In the genomic region with DNA sequence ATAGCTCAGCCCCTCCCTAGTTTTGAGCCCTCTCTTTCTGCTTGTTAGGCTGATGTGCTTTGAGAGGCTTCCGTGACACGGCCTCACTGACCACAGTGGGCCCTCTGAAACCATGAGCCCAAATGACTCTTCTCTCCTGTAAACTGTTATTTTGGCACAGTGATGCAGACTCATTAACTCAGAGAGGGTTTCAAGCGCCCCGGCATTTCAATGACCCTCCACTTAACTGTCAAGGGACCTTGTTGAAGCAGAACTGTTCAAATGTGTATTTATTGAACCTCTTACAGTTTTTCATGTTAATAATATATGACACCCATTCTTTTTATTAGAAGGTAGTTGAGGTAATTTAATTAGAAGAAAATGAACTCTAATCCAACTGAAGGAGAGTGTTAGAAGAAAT, we compare ENCODE assay signal across 33 mouse cellular contexts.
"Had no signal": no experiment of that assay in that cellular context is flagged by ENCODE, and none has a peak within 500 bp of the region (broad histone marks: within the 10 kb centered on the region; RNA-seq: fewer than 3 reads in every experiment).

No protein-coding gene starts in this region.

- H3K27ac ChIP-seq: limb, embryonic 10.5 days; limb, embryonic 12.5 days; limb, embryonic 13.5 days; limb, embryonic 15.5 days; liver, embryonic 12.5 days; liver, embryonic 13.5 days; liver, embryonic 14.5 days; liver, embryonic 15.5 days; lung, embryonic 15.5 days; macrophage; midbrain, embryonic 10.5 days; midbrain, embryonic 12.5 days; midbrain, embryonic 13.5 days; midbrain, embryonic 15.5 days; neural tube, embryonic 12.5 days; neural tube, embryonic 13.5 days had no signal

- H3K4me1 ChIP-seq: limb, embryonic 12.5 days; limb, embryonic 13.5 days; limb, embryonic 15.5 days; liver, embryonic 12.5 days; liver, embryonic 13.5 days; liver, embryonic 15.5 days; lung, embryonic 15.5 days; midbrain, embryonic 10.5 days; midbrain, embryonic 12.5 days; midbrain, embryonic 13.5 days; midbrain, embryonic 15.5 days; neural tube, embryonic 12.5 days; neural tube, embryonic 13.5 days had no signal

- ATAC-seq: liver, embryonic 12.5 days; liver, postnatal 0 days; lung, postnatal 0 days; midbrain, embryonic 13.5 days; midbrain, embryonic 15.5 days; midbrain, embryonic 16.5 days had no signal

- DNase-seq: left cerebral cortex, postnatal 4 days; liver; liver, embryonic 13.5 days; liver, postnatal 0 days; lung, adult 18-20 months; lung, adult 2 months; lung, embryonic 14.5 days; lung, postnatal 10 days; lung, postnatal 14 days; lung, postnatal 36 days; lung, postnatal 4 days; midbrain, embryonic 14.5 days had no signal

- H3K9me3 ChIP-seq: limb, embryonic 10.5 days; limb, embryonic 12.5 days; limb, embryonic 13.5 days; limb, embryonic 15.5 days; liver, embryonic 12.5 days; liver, embryonic 13.5 days; liver, embryonic 15.5 days; lung, embryonic 15.5 days; midbrain, embryonic 10.5 days; midbrain, embryonic 12.5 days; midbrain, embryonic 13.5 days; midbrain, embryonic 15.5 days; neural tube, embryonic 12.5 days; neural tube, embryonic 13.5 days had no signal

- H3K27me3 ChIP-seq: limb, embryonic 12.5 days; limb, embryonic 13.5 days; limb, embryonic 15.5 days; liver, embryonic 12.5 days; liver, embryonic 13.5 days; liver, embryonic 15.5 days; lung, embryonic 15.5 days; midbrain, embryonic 12.5 days; midbrain, embryonic 13.5 days; midbrain, embryonic 15.5 days; neural tube, embryonic 12.5 days; neural tube, embryonic 13.5 days had no signal

- H3K4me3 ChIP-seq: limb, embryonic 10.5 days; limb, embryonic 12.5 days; limb, embryonic 13.5 days; limb, embryonic 15.5 days; liver, embryonic 12.5 days; liver, embryonic 13.5 days; liver, embryonic 15.5 days; lung, embryonic 15.5 days; megakaryocyte, embryonic 14.5 days; midbrain, embryonic 10.5 days; midbrain, embryonic 12.5 days; midbrain, embryonic 13.5 days; midbrain, embryonic 15.5 days; myocyte; neural tube, embryonic 12.5 days; neural tube, embryonic 13.5 days had no signal

- H3K36me3 ChIP-seq: limb, embryonic 10.5 days; limb, embryonic 12.5 days; limb, embryonic 13.5 days; limb, embryonic 15.5 days; liver, embryonic 12.5 days; liver, embryonic 13.5 days; liver, embryonic 15.5 days; lung, embryonic 15.5 days; midbrain, embryonic 10.5 days; midbrain, embryonic 12.5 days; midbrain, embryonic 13.5 days; midbrain, embryonic 15.5 days; neural tube, embryonic 12.5 days; neural tube, embryonic 13.5 days had no signal

- H3K9ac ChIP-seq: limb, embryonic 12.5 days; limb, embryonic 13.5 days; limb, embryonic 15.5 days; liver, embryonic 12.5 days; liver, embryonic 13.5 days; liver, embryonic 14.5 days; liver, embryonic 15.5 days; liver, postnatal 0 days; lung, embryonic 14.5 days; lung, embryonic 15.5 days; midbrain, embryonic 12.5 days; midbrain, embryonic 13.5 days; midbrain, embryonic 15.5 days; neural tube, embryonic 12.5 days; neural tube, embryonic 13.5 days had no signal

- H3K4me2 ChIP-seq: limb, embryonic 12.5 days; limb, embryonic 13.5 days; limb, embryonic 15.5 days; liver, embryonic 11.5 days; liver, embryonic 12.5 days; liver, embryonic 13.5 days; liver, embryonic 15.5 days; lung, embryonic 14.5 days; lung, embryonic 15.5 days; midbrain, embryonic 11.5 days; midbrain, embryonic 12.5 days; midbrain, embryonic 13.5 days; midbrain, embryonic 15.5 days; neural tube, embryonic 12.5 days; neural tube, embryonic 13.5 days had no signal
